Mouse (Mus musculus) c-Kit-positive CD71-positive TER-119-negative erythroid progenitor cells, embryonic 14.5 days (primary cell): ENCODE measurements around the gene Zc3h14.

Experiments used
- DNase-seq: peaks from one replicate; pipeline ENCODE4 v3.0.0-alpha.2; 2013; ENCODE audit warnings: low read depth

Zc3h14 gene

DNA sequence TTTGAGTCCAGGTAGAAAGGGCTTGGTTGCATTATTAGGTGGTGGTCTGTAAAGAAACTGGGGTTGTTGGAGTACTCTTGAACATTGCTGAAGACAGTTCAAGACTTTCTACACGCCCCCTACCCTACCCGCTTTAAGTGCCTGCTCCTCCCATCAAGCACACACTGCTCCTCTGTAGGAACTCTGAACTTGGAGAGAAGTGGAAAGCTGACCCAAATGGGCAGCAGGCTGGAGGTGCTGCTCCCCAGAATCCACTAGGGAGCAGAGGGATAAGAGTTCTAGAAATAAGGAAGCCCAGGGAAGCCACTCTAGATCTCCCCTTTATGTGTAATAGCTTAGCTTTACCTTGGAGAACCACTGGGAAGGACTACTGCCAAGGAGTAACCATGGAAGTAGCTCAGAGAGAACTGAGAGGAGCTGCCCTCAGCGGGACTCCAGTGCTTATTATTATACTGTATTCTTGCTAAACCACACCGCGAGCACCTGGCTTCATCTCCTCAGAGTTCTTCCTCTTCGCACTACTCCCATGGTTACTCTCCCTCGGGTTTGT, 8.9 kb upstream of the Zc3h14 start:
- no peak for DNase-seq

DNA sequence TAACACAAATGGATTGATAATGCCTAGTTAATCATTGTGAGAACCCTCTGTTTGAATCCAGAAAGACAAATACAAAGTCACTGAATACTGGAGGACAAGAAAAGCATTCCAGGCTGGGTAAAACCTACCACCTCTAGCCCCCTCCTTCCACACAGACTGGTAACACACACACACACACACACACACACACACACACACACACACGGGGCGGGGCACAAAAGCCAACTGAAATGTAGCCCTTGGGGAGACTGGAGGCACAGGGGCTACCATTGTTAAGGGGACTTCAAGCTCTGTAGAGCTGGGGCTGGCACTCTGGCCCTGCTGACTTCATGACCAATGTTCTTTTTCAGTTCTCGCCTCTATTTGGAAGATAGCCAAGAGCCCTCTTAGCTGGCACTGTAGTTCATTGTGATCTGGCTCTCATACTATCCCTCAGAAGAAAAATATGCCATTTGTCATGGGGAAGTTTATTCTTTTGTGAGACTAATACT, 5.7 kb upstream of the Zc3h14 start:
- DNase-seq: no peak

DNA sequence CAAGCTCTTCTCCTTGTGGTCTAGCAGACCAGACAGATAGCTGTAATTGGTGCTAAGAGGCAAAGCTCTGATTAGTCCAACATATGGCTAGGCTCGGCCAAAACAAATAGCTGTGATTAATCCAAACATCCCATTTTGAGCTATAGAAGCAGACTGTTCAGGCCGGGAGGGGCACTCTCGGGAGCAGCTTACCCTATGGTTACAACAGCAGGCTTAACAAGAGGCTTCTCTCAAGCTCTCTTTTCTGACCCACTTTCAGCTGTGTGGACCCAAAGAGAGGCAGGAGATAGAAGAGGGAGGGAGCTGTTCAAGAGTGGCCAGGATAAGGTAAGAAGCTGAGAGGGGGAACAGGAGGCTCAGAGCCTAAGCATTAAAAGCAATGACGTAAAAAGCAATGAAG, 1.1 kb upstream of the Zc3h14 start:
- no peak for DNase-seq

DNA sequence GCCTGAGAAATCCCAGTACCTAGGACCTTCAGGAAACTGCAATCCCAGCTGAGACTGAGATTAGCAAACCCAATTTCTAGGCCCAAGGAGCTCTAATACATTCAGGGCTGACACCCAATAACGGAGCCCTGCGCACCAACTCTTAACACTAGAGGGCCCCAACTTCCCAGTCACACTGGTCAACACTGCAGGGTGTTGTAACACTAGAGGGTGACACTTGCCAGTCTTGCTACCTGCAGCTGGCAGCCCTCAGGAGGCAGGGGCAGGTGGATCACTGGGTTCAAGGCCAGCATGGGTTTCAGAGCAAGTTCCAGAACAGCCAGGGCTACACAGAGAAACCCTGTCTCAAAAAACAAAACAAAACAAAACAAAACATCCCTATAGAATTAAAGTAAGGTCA, 633 bp upstream of the Zc3h14 start:
- DNase-seq: peak; percentile 68

GRCm38 (mm10) chr12:98747380-98747753, 603 bp downstream of the Zc3h14 start:
- no peak for DNase-seq

DNA sequence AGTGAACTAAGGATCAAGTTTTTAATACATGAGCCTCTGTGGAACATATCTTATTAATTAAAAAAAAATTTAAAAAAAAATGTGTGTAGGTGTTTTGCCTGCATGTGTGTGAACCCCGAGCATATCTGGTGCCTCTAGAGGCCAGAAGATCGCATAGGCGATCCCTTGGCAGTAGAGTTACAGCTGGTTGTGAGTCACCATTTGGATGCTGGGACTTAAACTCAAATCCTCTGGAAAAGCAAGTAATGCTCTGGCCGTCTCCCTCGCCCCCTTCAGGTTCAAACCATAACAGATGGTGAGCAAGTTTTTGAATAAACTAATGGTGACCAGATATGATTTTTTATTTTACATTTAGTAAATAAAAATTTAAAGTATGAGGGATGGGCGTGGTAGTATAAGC, 10.9 kb downstream of the Zc3h14 start:
- no peak for DNase-seq

- no peak for DNase-seq
Measured at GRCm38 (mm10) chr12:98759700-98760099, 12.9 kb downstream of the Zc3h14 start.

DNA sequence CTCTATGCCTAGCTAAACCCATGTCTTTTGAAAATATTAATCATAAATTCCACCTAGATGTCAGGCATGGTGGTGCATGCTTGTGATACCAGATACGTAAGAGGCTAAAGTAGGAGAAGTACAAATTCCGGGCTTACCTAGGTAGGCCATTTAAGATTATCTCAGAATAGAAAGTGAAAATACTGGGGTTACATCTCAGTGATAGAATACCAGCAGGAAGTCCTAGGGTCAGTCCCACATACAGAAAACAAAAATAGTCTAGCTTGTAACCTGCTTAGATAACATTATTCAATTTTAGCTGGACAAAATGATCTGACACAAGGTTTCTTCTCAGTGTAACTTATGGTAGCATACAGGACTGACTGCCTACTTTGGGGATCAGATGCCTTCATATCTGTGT, 19.5 kb downstream of the Zc3h14 start:
- no peak for DNase-seq

DNA sequence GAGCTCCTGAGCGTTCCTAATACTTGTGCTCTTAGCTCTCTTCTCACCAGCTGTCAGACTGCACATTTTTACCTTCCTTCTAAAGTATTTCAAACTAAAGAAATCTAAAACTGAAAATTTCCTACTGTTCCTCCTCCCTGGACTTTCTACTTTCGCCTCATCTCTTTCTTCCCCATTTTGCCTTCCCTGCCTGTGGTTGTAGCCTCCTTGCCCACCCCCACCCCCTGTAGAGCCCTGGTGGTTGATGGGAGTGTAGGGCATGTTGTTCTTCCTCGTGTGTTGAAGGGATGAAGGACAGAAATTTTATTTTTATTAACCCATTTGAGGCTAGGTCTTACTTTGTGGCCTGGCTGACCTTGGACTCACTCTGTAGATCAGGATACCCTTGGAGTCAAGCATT, 30.7 kb downstream of the Zc3h14 start:
- DNase-seq: no peak

DNA sequence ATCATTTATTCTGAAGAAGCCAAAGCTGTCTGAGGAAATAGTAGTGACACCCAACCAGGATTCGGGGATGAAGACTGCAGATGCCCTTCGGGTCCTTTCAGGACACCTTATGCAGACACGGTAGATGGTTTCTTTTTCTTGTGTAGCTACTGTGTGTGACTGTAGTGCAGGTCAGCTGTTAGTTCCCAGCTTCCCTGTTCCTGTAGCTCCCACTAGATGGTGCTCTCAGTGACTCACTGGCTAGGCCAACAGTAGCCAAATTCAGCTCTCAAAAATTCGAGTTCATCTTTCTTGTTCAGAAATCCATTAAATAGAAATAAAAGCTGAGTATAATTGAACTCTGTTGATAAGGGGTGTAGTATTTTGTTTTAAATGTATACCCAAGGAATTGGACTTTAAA, 32.4 kb downstream of the Zc3h14 start:
- no peak for DNase-seq

DNA sequence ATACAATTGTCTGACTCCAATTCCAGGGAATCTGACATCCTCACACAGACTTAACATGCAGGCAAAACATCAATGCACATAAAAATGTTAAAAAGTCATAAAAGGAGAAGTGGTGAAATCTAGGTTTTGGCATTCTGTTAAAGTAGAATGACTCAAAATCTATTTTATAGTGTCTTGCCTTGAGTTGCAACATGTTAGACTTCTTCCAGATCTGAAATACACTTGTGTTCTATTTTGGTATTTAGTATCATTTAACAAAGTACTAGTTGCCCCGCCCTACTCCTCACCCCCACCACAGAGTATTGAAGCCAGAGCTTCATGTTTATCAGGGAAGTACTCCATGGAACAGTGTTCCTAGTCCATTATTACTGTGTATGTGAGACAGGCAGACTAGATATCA, 37.5 kb downstream of the Zc3h14 start:
- no peak for DNase-seq

DNA sequence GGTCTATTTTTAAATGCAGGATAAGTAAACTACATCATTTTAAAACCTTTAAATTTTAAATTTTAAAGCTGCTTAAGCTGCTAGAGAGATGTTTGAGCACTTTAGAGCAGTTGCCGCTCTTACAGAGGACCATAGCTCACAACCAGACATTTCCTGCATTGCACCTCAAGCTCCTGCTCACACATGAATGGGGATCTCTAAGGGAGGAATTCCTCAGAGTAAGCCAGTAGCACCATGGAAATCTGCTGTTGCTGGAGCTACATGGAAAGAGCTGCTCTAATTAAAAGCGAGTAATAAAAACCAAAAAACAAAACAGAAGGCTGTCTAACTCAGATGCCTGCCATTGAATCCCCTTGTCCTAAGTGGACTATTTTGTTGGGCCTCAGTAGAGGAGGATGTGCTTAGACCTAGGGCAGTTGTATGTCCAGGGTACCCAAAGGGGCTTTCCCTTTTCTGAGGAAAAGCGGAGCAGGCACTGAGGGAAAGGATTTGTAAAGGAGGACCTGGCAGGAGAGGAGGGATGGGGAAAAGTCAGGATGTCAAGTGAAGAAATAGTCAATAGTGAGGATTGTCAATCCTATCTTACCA, 49.1 kb downstream of the Zc3h14 start:
- DNase-seq: no peak

- DNase-seq: no peak
Measured at GRCm38 (mm10) chr12:98800334-98800733, 53.6 kb downstream of the Zc3h14 start.

DNA sequence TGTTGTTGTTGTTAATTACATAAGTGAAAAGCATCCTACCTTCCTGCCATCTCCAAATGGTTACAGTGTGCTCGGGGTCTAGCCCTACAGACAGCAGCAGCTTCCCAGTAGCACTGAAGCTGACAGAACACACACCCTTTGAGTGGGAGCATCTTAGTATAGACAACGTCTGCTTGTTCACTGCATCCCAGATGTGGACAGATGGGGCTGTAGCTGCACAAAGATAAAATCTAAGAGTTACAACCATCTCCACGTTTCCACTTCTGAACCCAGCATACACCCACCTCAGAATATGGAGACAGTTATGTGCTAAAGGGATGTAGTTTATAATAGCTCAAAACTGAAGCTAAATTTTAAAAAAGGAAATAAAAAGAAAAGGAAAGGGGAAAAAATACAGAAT, 55.5 kb downstream of the Zc3h14 start:
- DNase-seq: no peak

- no peak for DNase-seq
Measured at GRCm38 (mm10) chr12:98804078-98804748, 57.4 kb downstream of the Zc3h14 start.

- no peak for DNase-seq
Measured at GRCm38 (mm10) chr12:98820781-98821180, 74.0 kb downstream of the Zc3h14 start.

GRCm38 (mm10) chr12:98831122-98831521, 84.4 kb downstream of the Zc3h14 start:
- no peak for DNase-seq

GRCm38 (mm10) chr12:98832929-98833598, 86.3 kb downstream of the Zc3h14 start:
- no peak for DNase-seq

DNA sequence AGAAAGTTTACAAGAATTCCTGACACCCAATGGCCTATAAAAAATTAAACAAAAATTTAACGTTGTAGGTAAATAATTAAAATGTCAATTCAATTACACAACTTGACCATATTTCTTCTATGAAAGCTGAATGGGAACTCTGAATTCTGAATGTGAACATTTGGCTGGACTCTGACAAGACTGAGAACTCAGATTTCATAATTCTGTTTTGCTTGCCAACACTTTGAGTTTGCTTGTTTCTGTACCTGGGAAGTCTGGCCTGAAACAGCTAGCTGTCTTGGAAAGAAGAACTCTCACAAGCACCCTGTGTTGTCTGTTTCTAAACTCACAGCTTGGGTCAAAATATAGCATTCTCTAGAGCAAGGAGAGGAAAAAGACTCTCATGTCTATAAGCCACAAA, 87.1 kb downstream of the Zc3h14 start:
- no peak for DNase-seq

DNA sequence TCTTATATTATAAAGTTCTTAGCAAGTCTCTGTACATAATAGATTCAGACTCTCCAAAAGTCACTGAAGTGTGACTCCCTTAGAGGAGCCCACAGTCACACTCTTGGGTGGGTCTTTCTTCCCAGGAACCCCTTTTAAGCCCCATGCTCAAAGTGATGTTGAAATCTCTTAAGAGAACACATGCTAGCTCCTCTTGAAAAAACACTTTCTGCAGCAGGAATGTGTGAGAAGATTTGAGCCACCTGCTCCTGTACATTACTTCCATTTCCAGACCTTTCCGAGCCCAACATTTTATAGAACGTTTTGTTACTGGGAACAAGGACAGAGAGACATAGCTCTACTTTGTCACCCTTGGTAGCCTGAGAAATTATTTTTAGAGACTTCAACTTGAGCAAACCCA, 88.1 kb downstream of the Zc3h14 start:
- no peak for DNase-seq

DNA sequence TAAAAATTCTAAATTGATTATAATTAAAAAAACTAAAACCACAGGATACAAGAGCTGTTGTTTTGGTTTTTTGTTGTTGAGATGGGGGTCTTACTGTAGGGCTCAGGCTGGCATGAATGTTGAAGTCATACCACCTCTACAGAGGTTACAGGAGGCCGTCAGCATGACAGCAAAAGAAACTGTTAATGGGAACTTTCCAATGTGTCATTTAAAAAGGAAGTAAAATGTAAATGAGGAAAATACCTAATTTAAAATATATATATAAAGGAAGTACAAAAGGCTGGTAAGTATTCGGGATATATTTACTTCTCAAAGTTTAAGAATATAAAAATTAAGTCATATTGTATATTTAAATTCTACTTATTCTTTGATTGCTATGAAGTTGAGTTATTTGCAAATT, 88.7 kb downstream of the Zc3h14 start:
- DNase-seq: no peak
